Mouse (Mus musculus) c-Kit-positive CD71-positive TER-119-negative erythroid progenitor cells, embryonic 14.5 days (primary cell): Measurements from ENCODE around the gene Rassf3.

Experiments used
- DNase-seq: peaks from one replicate; pipeline ENCODE4 v3.0.0-alpha.2; 2013; ENCODE audit warnings: low read depth

Rassf3 gene

DNA sequence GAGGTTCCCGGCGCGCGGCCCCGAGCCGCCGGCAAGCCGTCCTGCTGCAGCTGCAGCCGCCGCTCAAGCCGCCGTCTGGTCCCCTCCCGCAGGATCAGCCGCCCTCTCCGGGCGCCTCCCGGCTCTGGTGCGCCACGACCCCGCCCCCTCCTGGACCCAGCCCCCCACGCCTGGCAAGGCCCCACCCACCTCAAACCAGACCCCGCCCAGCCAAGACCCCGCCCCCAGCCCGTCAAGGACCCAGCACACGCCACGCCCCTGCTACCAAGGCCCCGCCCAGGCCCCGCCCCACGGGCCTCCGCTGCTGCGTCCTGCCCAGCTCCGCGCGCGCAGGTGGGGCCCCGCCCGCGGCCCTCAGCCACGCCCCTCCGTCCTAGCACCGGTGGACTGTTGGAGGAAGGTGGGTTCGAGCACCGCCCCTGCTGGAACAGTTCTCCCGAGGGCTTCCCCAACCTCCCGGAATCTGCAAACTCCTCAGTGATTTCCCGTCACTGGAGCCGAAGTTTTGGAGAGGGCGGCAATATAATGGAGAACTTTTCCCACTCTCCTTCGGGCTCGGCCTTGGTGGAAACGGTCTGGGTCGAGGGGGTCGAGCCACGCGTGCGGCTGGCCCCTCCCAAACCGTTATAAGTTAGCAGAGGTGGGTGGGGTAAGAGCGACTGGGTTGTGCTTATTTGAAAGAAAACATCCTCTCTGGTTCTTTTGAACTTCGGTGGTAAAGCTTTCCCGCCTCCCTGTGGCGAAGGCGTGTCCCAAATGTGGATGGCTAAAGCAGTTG lies at the start of gene Rassf3:
TSS of gene Rassf3 (minus strand) at position 158 of the 778 bp plus-strand sequence.
- peak; percentile 87 for DNase-seq

DNA sequence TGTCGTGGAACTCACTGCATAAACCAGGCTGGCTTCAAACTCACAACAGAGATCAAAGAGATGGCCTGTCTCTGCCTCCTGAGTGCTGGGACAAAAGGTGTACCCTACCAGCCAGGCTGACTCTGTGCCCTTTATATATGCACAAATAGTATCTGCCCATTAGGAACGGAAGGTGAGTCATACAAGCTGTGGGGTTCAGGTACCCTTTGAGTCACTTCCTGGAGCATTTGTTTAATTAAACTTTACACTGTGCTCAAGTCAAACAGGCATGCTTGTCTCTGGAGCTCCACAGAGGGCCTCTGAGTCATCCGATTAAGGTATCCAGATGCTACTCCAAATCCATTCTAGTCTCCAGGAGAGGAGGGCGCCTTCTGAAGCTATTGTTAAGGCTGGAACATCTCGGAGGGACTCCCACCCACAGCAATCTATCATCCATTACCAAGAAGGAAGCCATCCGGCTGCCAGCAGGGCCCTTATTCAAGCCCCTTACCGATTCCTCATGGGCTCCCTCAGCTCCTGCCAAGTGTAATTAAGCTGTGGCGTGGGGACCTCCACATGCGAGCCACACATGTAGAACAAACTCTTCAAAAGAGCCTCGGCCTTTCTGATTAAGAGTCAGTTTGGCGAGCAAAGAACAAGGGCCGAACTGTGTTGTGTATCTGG lies 44.9 kb upstream of the Rassf3 start:
- DNase-seq = no peak

DNA sequence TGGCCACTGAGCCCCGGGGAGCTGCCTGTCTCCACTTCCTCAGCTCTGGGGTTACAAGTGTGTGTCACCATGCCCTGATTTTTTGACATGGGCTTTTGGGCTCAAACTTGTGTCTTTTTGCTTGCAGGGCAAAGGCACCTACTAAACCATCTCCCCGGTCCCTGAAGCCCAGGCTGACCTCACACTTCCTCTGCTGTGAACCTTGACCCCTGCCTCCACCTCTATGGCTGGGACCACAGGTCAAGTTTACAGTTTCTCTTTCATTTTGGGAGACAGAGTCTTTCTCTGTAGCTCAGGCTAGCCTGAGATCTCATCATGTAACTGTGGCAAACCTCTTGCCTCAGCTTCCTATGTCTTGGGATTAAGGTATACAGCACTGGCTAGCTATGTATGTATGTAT lies 43.6 kb upstream of the Rassf3 start:
- no peak for DNase-seq

DNA sequence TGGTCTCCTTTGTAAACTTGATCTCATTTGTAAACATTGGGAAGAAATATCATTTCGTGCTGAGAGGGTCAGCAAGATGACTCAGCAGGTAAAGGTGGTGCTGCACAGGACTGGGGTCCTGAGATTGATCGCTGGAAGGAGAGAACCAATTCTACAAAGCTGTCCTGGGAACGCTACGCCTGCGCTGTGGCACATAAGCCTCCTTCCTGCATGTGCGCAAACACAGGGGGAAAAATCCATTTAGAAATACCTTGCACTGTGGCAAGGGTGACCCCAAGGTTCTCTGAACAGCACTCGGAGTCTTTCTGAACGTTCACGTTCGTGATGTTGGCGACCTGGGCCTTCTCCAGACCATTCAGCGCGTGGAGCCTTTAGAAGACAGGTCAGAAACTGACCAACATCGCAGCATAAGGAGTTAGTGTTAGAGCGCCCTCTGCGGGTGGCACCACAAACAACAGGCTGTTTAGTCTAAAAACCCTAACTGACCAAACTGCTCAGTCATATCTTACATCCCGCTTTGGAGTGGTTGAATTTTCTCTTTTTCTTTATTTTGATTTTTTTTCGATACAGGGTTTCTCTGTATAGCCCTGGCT lies 40.0 kb upstream of the Rassf3 start:
- DNase-seq = no peak

DNA sequence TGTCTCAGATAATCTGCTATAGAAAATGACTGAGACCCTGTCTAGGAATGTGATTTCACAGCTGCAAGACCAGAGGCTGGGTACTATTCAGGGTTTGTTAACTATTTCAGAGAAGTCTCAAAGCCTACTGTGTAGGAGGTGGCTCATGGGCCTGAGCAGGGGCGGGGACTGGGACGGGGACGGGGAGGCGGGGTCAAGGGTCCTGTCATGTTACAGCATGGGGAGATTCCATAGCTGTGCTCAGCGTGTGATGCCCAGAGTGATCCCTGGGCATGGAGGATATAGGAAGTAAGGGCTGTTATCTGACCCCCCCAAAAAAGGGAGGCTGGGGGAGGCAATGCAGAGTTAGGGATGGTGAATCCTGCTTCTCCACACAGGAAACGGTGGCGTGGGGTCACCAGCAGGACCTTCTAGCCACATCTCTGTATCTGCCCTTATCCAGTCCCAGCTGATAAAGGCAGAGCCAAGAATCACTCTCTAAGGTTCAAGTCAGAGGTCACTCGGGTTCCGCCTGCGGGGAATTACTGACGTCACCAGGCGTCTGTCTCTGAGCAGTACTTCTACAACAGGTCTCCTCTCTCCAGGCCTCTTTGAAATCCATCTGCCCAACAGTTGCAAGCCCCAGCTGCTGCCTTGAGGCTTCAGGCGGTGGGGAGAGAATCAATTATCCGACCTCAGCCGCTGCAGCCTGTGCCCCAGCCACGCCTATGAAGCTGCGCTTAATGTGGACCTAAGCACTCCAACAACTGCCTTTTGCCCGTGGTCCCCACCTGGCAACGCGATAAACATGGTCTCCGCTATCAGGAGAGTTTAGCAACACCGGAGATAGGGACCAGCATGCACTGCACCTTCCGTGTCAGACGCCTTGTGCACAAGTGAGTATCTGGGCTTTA lies 33.9 kb upstream of the Rassf3 start:
- no peak for DNase-seq

DNA sequence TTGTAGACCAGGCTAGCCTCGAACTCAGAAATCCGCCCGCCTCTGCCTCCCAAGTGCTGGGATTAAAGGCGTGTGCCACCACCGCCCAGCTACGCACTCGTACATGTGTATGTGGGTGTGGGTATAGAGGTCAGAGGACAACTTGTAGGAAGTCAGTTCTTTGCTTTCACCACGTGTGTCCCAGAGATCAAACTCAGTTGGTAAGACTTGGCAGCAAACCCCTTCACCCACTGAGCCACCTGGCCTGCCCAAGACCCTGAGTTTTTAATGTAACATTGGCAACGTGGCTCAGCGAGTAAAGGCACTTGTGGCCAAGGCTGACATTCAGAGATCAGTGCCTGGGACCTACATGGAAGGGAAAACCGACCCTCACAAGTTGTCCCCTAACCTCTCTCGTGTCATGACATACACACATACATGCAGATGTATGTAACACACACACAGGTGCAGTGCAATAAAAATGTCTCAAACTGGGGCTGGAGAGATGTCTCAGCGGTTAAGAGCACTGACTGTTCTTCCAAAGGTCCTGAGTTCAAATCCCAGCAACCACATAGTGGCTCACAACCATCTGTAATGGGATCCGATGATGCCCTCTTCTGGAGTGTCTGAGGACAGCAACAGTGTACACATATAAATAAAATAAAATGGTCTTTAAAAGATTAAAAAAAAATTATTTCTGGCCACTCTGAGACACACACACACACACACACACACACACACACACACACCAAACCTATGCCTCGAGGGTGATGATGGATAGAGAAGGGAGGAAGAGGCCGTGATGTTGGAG lies 31.8 kb upstream of the Rassf3 start:
- no peak for DNase-seq

DNA sequence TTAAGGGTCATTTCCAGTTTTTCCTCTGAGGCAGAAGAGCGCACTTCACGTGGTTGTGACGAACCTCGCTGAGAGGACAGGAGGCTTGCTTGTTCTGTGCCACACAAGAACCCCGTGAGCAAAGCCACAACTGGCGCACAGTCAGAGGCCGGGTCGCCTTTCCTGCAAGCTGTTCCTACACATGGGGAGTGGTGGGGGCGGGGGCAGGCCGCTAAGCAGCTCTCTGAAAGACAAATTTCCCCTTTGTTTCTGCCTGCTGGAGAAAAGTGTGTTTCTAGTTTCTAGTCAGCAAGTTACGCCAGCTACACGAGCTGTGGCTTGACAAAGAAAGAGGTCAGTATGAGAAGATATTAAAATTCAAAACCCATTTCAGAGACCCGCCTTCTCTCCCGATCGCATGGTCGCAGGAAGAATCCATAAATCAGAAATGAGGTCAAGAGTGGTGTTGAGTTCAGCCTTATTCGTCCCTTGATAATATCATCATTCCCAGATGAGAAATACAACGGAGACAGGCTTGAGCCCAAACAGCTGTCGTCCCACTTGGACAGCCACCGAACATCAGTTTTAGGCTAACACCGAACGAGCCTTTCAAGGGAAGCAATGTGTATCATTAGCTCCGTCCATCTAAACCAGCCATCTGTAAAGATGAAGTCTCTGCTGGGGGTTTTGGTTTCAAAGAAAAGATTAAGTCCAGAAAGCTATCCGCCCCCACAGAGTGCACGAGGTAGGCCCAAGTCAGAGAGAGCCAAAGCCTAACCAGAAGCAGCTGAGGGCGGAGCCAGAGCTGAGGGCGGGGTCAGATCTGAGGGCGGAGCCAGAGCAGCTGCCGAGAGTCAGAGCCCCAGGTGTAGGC lies 30.8 kb upstream of the Rassf3 start:
- DNase-seq = no peak

DNA sequence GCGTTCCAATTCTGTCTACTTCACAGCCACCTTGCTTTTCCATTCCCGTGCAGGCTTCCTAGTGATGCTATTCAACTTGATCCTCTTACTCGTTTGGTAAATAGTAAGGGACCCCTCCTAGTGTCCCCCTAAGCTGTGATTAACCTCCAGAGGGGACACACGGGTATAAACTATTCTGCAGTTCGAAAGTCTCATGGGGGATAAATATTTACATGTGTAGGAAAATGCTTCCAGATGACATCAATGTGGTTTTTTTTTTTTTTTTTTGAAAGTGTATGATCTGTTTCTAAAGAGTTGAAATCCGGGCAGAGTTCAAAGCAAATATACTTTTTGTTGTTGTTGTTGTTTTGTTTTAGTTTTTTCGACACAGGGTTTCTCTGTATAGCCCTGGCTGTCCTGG lies 29.8 kb upstream of the Rassf3 start:
- DNase-seq = no peak

DNA sequence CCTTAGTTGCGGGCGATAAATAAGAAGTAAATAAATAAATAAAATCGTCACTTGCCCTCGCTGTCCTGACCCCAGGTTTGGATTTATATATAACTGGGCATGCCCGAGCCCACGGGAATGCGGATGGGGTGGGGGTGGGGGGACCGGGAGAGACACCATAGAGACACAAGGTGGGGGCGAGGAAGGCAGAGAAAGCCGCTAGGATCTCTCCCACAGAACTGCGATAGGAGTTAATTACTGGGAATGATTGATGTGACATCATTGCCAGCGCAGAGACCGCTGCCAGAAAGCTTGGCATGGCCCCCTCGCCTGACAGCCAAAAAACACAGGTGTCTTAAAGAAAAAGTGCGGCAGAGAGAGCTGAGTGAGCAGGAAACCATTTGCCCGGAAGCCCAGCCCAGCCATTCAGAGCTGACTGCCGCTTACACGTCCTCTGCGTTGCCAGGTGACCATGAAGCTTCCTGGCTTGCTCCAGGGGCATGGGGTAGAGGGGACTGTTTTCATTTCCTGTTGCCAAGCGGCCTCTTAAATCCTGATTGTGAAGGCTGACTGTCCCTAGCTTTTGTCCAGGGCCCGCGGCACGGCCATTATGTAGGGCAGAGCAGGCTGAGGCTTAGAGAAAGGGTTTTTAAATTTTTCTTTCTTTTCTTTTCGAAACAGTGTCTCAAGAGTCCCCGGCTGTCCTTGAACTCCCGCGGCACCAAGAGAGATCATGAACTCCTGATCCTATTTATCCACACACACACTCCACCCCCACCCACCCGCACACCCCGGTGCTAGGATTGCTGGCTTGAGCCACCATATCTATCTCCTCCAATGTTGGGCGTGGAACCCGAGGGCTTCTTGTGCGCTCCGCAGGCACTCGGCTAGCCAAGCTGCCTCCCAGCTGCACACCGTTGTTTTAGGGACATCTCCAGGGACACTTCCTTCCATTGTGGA lies 29.1 kb upstream of the Rassf3 start:
- DNase-seq = no peak

DNA sequence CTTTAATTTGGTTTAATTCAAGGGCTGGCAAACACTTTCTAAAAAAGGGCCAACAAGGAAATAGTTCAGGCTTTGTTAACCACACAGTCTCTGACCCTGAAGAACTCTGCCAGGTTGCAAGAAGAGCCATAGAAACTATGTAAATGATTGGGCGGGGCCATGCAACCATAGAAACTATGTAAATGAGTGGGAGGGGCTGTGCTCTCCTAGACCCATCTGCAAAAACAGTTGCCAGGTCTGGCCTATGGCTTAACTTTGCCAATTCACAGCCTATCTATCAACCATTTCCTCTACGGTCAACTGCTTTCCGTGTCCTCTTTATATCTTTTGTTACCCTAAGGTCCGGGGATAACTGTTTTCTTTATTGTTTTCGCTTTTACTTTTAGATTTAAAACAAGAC lies 25.0 kb upstream of the Rassf3 start:
- peak; percentile 58 for DNase-seq

DNA sequence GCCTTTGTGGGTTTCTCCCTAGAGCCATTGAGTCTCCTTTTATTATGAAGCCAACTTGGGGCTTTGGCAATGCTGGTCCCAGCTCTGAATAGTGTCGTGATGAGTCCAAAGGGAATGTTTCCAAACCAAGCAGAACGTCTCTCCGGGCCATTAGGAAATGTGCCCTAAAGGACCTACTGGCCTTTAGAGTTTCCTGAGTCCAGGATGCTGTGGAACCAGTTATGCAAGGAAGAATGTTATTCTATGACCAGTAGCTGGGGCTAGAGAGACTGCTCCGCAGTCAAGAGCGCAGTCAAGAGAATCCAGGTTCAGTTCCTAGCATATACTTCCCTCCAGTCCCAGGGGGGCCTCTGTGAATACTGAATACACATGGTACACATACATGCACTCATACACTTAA lies 23.9 kb upstream of the Rassf3 start:
- DNase-seq = no peak

DNA sequence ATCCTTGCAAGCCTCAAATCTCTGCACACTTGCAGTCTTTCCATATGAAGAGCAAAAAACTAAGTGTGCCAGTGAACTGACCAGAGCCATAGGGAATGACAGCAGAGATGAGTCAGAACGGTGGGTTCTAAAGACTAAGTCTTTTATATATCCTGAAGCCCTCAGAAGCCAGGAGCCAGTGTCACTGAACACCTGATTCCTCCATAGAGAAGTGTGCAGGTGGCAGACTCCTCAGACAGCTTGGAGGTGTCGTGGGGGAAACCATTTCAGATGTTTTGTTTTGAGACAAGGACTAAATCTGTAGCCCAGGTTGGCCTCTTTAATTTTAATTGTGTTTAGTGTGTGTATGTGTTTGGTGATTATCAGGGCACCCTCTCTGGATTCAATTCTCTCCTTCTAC lies 22.9 kb upstream of the Rassf3 start:
- DNase-seq = no peak

DNA sequence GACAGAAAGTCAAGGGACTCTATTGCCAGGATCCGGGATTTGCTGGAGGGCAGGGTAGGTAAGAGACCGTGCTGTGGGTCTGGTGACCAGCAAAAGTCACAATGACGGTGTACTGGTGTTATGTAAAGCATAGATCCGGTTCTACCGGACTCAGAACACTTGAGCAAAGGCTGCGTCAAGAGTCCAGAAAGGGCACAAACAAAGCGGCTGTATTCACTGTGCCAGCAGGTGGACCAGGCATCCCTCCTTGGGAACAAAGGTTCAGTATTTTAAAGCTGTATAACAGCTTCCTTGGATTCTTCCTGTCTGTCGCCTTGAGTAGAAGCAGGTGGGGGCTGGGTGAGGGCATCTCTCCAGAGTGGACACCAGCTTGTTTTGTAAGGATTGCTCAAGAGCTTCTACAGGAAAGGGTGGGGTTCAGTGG lies 22.3 kb upstream of the Rassf3 start:
- DNase-seq = no peak

DNA sequence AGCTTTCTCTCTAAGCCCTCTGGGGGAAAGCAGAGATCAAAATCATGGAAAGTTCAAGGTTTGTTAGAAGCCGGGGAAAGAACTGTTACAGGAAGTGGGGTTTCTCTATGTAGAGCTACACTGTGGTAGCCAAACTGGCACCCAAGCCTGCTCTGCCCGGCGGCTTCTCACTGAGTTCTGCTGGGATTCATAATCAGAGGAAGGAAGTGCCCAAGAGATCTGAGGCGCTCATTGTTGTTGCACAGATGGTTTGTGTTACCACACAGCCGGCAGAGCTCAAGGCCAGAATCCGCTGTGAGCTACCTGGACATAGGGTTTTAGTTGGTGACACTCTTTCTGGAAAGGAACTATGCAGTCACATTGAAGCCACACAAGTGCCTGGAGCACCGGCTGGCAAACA lies 21.8 kb upstream of the Rassf3 start:
- DNase-seq = no peak

DNA sequence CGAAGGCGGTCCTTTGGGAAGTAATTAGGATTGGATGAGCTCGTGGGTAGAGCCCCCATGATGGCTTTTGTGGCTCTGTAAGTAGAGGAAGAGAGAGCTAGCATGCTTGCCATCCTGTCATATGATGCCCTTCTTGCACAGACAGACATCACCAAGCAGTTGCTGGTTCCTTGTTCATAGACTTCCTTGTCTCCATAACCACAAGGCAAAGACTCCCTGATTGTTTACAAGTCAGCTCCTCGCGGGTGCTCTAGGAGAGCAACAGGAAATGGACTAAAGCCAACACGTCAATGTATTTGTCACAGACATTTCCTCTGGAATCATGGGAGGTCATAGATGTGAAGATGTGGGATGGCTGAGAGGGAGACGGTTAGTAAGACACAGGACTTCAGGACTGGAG lies 20.5 kb upstream of the Rassf3 start:
- no peak for DNase-seq

DNA sequence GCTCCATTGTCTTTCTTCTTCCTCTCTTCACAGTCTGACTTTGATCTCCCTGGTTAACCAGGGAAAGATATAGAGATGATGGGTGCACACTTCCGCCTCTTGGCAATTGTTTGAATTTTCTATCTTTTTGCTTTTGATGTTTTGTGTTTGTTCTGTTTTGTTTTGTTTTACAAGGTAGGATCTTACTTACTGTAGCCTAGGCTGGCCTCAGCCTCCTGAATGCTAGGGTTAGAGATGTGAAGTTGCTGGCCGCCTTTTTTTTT lies 17.9 kb upstream of the Rassf3 start:
- DNase-seq = no peak

DNA sequence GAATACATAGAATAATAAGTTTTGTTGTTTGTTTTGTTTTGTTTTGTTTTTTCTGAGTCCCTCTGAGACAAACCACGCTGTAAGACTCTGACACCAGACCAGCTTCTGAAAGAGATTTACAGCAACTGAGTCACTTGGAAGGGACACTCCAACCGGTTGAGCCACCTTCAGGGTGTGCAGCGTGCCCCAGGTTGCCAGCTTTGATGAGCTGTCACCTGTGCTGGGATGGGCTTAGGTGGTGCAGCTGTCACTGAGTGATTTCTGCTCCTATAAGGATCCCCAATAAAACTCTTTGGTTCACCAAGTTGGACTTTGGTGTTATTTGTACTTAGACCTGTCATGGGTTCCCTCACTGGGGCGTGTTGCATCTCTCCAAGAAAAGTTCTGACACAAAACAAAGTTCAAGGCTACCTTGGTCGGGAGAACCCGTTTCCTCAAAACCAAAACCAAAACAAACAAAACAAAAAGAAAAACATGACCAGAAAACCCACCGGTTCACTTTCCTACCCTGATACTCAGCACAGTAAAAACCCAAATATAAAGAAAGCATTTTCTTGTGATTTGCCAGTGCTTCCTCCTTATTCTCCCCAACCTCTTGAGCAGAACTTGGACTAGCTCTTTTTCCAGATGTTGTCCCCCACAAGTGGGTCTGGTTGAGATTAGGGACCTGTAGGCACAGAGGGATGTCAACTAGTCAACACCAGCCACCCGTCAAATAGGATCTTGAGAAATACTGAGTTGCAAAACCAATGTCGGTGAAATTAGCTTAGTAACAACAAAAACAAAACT lies 17.4 kb upstream of the Rassf3 start:
- no peak for DNase-seq

DNA sequence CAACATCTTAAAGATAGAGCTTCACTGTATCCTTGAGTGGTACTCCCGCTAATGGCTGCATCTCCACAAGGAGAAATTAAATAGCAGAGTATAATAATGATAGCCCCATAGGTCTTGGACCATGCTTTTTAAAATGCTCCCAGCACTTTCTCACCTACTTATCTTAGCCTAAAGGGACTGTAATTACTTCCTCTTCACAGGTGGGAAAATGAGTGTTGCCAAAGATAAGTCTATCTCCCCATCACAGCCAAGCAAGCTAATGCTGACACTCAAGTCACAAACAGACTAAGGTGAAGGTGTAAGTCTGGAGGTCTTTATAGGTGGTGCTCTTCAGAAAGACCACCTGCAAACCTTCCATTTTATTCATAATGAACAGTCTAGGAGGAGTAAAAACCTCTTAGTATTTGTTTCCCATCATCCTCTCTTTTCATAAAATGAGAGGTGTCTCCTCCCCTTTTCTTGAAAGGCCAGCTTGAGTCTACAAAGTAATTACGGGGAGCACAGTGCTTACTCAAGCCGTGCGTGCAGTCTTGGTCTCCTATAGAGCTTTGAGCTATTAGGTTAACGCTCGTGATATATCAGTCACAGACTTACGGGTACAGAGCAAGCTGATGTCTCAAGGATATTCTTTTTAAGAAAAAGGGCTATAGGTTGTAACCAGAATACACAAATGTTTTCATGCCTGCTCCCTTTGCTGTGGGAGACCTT lies 16.6 kb upstream of the Rassf3 start:
- DNase-seq = no peak
